Mouse (Mus musculus) lung, adult 18-20 months (tissue): ENCODE results near the gene Gm6871.
A peak's percentile ranks its signal among the peaks of the same experiment; 100 is the strongest.
"Not testable (repeated sequence)": the region's sequence is repeated elsewhere in the genome, so short reads cannot be mapped to it uniquely, and the experiment has no call there.

Experiments
- DNase-seq, 2 experiments: peaks; one replicate each; pipeline ENCODE4 v3.0.0; 2022; ENCODE audit warnings: mixed read lengths in 2 of 2

Gm6871 gene

GRCm38 (mm10) chr7:41573562-41573961, at the start of gene Gm6871:
Gene Gm6871, minus strand, starts transcription at chr7:41573662.
- not testable (repeated sequence) for DNase-seq

DNA sequence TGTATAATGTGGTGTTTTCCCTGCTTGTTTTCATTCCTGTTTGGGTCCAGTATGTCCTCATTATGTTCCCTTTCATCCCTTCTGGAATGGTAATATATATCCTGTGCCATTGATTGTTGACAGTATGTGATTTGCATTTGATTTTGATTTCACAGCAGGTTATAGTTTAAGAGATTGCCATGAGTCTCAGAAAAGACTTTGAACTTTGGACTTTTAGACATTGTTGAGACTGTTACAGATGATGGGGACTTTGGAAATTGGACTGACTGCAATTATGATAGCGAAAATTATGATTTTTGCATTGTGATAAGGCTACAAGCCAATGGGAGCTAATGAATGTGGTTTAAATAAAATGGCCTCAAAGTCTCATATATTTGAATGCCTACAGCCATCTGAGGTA, 42.8 kb upstream of the Gm6871 start:
- not testable (repeated sequence) for DNase-seq

GRCm38 (mm10) chr7:41611654-41612053, 38.2 kb upstream of the Gm6871 start:
- DNase-seq: no peak

DNA sequence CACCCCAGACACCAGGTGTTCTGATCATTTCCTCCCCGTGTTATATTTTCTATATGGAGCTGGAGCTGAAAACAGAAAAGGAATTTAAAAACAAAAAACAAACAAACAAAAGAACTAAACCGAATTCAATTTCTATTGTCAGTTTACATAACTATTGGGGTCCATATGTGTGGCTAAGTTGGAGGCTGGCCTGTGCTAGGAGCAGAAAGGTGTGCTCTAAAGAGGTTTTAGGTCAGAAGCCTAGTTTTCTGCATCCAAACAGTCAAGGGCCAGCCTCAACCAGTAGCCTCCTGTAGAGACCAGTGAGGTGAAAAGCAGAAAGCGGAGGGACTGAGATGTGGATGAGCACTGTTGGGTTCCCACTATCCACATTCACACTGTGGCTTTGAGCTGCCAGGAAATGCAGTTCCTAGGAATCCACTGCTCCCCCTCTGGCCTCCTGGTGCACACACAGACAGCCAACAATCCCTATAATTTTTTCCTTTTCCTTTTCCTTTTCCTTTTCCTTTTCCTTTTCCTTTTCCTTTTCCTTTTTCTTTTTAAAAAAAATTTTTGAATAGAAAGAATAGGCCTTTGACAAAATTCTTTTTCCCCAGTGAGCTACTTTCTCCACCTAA, 26.6 kb upstream of the Gm6871 start:
- DNase-seq: no peak

- DNase-seq: peak; percentile 94 to 95
Measured at GRCm38 (mm10) chr7:41599034-41599813, 25.8 kb upstream of the Gm6871 start, which contains the start of gene 2610021A01Rik. Gene 2610021A01Rik, plus strand, starts transcription at chr7:41599230.

GRCm38 (mm10) chr7:41598615-41599014, 25.2 kb upstream of the Gm6871 start:
- no peak for DNase-seq

DNA sequence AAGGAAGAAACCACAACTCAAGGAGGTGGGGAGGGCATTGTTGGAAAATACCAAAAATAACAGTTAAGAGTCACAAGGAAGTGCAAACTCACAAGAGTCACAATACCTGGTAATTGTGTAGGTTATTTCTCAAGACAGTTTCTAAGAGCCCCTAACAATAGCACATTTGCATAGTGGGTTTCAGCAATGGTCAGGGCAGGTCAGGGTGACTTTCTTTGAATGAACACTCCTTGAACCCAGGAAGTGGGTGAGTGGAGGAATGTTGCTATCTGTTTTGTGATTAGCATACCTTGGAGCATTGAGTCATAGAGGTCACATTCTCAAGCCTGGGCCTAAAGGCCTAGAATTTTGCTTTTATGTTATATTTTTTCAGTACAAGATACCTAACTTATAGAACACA, 14.4 kb upstream of the Gm6871 start:
- not testable (repeated sequence) for DNase-seq

- DNase-seq: no peak
Measured at GRCm38 (mm10) chr7:41582028-41582427, 8.6 kb upstream of the Gm6871 start.

- DNase-seq: no peak
Measured at GRCm38 (mm10) chr7:41577956-41578355, 4.5 kb upstream of the Gm6871 start.

GRCm38 (mm10) chr7:41560681-41561080, 12.8 kb downstream of the Gm6871 start:
- no peak for DNase-seq

GRCm38 (mm10) chr7:41512672-41513071, 60.8 kb downstream of the Gm6871 start:
- no peak for DNase-seq

DNA sequence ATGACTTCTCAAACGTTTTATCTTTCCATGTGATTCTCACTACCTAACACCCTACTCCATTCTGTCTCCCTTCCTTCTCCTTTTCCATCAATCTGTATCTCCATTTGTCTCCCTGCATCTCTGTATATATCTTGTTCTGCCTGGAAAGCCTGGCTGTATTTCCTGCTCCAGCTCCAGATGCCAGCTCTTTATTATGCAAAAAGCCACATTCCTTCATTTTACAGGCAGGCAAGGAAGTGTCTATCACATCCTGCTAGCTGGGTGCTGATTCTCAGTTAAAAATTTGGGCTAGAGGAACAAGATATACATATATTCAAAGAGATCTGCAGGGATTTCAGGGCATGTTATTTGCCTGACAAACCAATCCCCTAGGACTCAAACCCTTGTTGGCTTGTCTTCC, 61.3 kb downstream of the Gm6871 start:
- no peak for DNase-seq

DNA sequence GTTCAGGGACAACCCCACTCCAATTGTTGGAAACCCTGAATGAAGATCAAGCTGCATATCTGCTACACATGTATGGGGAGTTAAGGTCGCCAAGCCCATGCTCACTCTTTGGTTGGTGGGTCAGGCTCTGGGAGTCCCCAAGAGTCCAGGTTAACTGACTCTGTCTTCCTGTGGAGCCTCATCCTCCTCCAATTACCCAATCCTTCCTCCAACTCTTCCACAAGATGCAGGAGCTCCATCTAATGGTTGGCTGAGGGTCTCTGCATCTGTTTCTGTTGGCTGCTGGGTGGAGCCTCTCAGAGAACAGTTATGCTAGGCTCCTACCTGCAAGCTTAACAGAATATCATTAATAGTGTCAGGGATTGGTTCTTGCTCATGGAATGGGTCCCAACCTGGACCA, 71.1 kb downstream of the Gm6871 start:
- no peak for DNase-seq

GRCm38 (mm10) chr7:41500151-41500934, 73.1 kb downstream of the Gm6871 start:
- DNase-seq: peak; percentile 74 to 84

GRCm38 (mm10) chr7:41499389-41500049, 73.9 kb downstream of the Gm6871 start, which contains the start of the genes Gm20449 and AW146154:
Gene Gm20449, minus strand, starts transcription at chr7:41499417.
Gene AW146154, minus strand, starts transcription at chr7:41499890.
- peak; percentile 98 for DNase-seq

DNA sequence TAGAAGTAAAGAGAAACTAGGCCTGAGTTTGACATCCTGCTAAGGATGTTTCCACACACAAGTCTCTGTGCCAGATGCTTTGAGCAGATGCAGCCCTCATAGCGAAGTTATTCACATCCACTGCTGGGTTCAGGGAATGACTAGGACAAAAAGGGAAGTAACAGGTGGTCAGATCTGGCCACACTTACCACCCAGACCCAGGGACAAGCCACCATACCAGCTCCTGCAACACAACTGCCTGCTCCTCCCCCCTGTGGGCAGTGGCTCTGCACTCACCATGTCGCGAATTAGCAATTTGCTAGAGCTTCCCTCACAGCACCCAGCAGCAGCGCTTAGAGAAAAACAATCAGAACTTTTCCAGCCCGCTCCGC, 74.5 kb downstream of the Gm6871 start:
- not testable (repeated sequence) for DNase-seq

DNA sequence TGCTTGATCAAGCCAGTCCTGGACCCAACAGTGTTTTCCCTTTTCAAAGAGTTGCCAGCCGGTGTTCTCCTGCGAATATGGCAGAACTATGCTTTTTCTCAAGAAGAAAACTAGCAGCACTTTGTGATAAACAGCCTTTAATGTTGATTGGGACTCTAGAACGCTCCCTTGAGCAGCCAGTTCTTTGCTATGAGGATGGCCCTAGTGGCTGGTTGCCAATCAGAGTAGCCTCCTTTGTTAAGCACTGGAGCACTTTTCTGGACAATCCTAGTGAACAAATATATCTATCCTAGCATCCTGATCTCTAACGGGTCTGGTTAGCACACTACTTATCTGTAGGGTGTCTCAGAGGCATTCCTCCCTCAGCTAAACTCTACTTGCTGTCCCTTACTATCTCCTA, 75.0 kb downstream of the Gm6871 start:
- DNase-seq: not testable (repeated sequence)

DNA sequence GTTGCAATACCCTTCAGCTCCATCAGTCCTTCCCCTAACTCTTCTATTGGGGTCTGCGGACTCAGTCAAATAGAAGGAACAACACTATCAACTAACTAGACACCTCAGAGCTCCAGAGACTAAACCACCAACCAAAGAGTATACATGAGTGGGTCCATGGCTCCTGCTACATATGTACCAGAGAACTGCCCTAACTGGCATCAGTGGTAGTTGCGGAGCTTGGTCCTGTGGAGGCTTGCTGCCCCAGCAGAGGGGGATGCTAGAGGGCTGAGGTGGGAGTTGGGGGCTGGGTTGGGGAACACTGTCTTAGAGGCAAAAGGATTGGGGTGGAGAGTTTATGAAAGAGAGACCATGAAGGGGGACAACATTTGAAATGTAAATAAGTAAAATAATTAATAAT, 75.6 kb downstream of the Gm6871 start:
- DNase-seq: no peak
